Mouse (Mus musculus) intestine, embryonic 14.5 days (tissue): Measurements from ENCODE around the gene Dtl. TPM values are rescaled to one million over a fixed set of nuclear protein-coding genes. Genes with fewer than 3 reads are reported as not detected.

ENCODE experiments used
- ATAC-seq: fragments of 200-750 bp; cut with Nextera tagmentation; replicated peaks from 2 replicates; pipeline ENCODE4 v1.8.0; 2017; ENCODE audit warnings: low read depth, moderate number of reproducible peaks, moderate TSS enrichment, moderate library complexity; ENCODE audit not compliant: low FRiP score, low TSS enrichment
- DNase-seq: peaks from one replicate; pipeline ENCODE4 v3.0.0-alpha.2; 2018; ENCODE audit warnings: low spot score
- H3K27ac ChIP-seq: fragments of 300-500 bp; sonication (generic); 2 replicates; pipeline ENCODE4 v1.5.1; 2014; ENCODE audit warnings: low read depth, mild to moderate bottlenecking, control low read depth
- H3K27me3 ChIP-seq: fragments of 300-500 bp; sonication (generic); replicated peaks from 2 replicates; pipeline ENCODE4 v1.6.1; 2014; ENCODE audit warnings: low read length, control low read depth; ENCODE audit not compliant: control insufficient read depth, insufficient read depth
- H3K36me3 ChIP-seq: fragments of 300-500 bp; sonication (generic); 2 replicates; pipeline ENCODE4 v1.6.1; 2014; ENCODE audit warnings: low read length, control low read depth; ENCODE audit not compliant: control insufficient read depth, insufficient read depth
- H3K4me1 ChIP-seq: fragments of 300-500 bp; sonication (generic); replicated peaks from 2 replicates; pipeline ENCODE4 v1.6.1; 2014; ENCODE audit warnings: low read length, control low read depth, mixed read lengths; ENCODE audit not compliant: control insufficient read depth, insufficient read depth
- H3K4me2 ChIP-seq: fragments of 300-500 bp; sonication (generic); 2 replicates; pipeline ENCODE4 v1.6.1; 2014; ENCODE audit warnings: low read length
- H3K4me3 ChIP-seq: fragments of 300-500 bp; sonication (generic); 2 replicates; pipeline ENCODE4 v1.5.1; 2014; ENCODE audit warnings: low read depth, low read length, control low read depth, mixed read lengths
- H3K9ac ChIP-seq: fragments of 300-500 bp; sonication (generic); 2 replicates; pipeline ENCODE4 v1.6.1; 2014; ENCODE audit warnings: mild to moderate bottlenecking, low read length
- H3K9me3 ChIP-seq: fragments of 300-500 bp; sonication (generic); 2 replicates; pipeline ENCODE4 v1.6.1; 2016; ENCODE audit warnings: low read length, control low read depth; ENCODE audit not compliant: control insufficient read depth
- WGBS: fragments of 180-500 bp; shearing (Covaris S2); extraction: QIAGEN DNeasy Blood & Tissue Kit; methylation state at CpG from one replicate; pipeline ENCODE4 v1.1.7; 2014; 5-methylcytosine and 5-hydroxymethylcytosine counted together
- polyA plus RNA-seq: library from polyadenylated mRNA; unstranded; fragments of >200 nt; fragmentation: Nextera tagmentation; extraction: Ambion mirVana; gene quantifications from 2 replicates; pipeline ENCODE4 v1.2.1, GENCODE M21; 2014

Dtl gene
- polyA plus RNA-seq, 1 experiment from 2014 or later, result 53.0 TPM

- WGBS, result 88% methylated on average over 8 of the region's 8 CpGs
Measured at GRCm38 (mm10) chr1:191511503-191511902, 63.8 kb downstream of the Dtl start.

GRCm38 (mm10) chr1:191509865-191510264 is 65.5 kb downstream of the Dtl start:
- no peaks in the 10 kb centered on the region for H3K27me3 ChIP-seq
- no peak overlapping the region for H3K4me2 ChIP-seq
- no peaks in the 10 kb centered on the region for H3K36me3 ChIP-seq
- WGBS, result 77% methylated on average over 3 of the region's 3 CpGs
- DNase-seq (no peak), ATAC-seq (no peak)
- H3K27ac ChIP-seq, result no peak overlapping the region
- peaks cover 12% of the 10 kb centered on the region for H3K4me1 ChIP-seq
- H3K9ac ChIP-seq, result no peak overlapping the region
- no peaks in the 10 kb centered on the region for H3K9me3 ChIP-seq
- no peak overlapping the region for H3K4me3 ChIP-seq

More at GRCm38 (mm10) chr1:191511503-191511902, 63.8 kb downstream of the Dtl start:
- H3K27me3 ChIP-seq, result no peaks in the 10 kb centered on the region
- ATAC-seq, result no peak
- H3K9ac ChIP-seq, result no peak overlapping the region
- no peaks in the 10 kb centered on the region for H3K9me3 ChIP-seq
- DNase-seq, result no peak
- no peak overlapping the region for H3K4me3 ChIP-seq
- no peak overlapping the region for H3K4me2 ChIP-seq
- H3K4me1 ChIP-seq, result peaks cover 9% of the 10 kb centered on the region
- no peak overlapping the region for H3K27ac ChIP-seq
- H3K36me3 ChIP-seq, result no peaks in the 10 kb centered on the region

GRCm38 (mm10) chr1:191509131-191509530 is 66.2 kb downstream of the Dtl start:
- H3K36me3 ChIP-seq, result no peaks in the 10 kb centered on the region
- no peaks in the 10 kb centered on the region for H3K27me3 ChIP-seq
- H3K4me3 ChIP-seq, result no peak overlapping the region
- H3K4me2 ChIP-seq, result no peak overlapping the region
- DNase-seq (no peak), ATAC-seq (no peak)
- H3K4me1 ChIP-seq, result peaks cover 12% of the 10 kb centered on the region
- H3K9me3 ChIP-seq, result no peaks in the 10 kb centered on the region
- no peak overlapping the region for H3K27ac ChIP-seq
- no peak overlapping the region for H3K9ac ChIP-seq
- WGBS, result 84% methylated on average over 6 of the region's 6 CpGs

GRCm38 (mm10) chr1:191506791-191507190 is 68.6 kb downstream of the Dtl start:
- 0 out of 2 replicates have a peak overlapping the region, but pooled peaks have one; percentile 22 for H3K27ac ChIP-seq
- DNase-seq (no peak), ATAC-seq (no peak)
- H3K4me1 ChIP-seq, result peaks cover 12% of the 10 kb centered on the region
- no peaks in the 10 kb centered on the region for H3K9me3 ChIP-seq
- H3K4me2 ChIP-seq, result no peak overlapping the region
- 9% methylated on average over 1 of the region's 1 CpGs for WGBS
- no peak overlapping the region for H3K9ac ChIP-seq
- no peaks in the 10 kb centered on the region for H3K36me3 ChIP-seq
- H3K4me3 ChIP-seq, result no peak overlapping the region
- H3K27me3 ChIP-seq, result no peaks in the 10 kb centered on the region

- H3K36me3 ChIP-seq, result no peaks in the 10 kb centered on the region
- no peak for DNase-seq
- no peaks in the 10 kb centered on the region for H3K9me3 ChIP-seq
- H3K4me2 ChIP-seq, result no peak overlapping the region
- no peak overlapping the region for H3K27ac ChIP-seq
- no peaks in the 10 kb centered on the region; the same call in 1 of the 2 replicates for H3K4me1 ChIP-seq
- no peak overlapping the region for H3K4me3 ChIP-seq
- H3K27me3 ChIP-seq, result no peaks in the 10 kb centered on the region
- H3K9ac ChIP-seq, result no peak overlapping the region
- WGBS, result 94% methylated on average over 6 of the region's 6 CpGs
- ATAC-seq, result no peak
Measured at GRCm38 (mm10) chr1:191499666-191500065, 75.7 kb downstream of the Dtl start.

- 76% methylated on average over 14 of the region's 14 CpGs for WGBS
Measured at GRCm38 (mm10) chr1:191498271-191498955, 76.9 kb downstream of the Dtl start.

GRCm38 (mm10) chr1:191496676-191497075 is 78.7 kb downstream of the Dtl start:
- no peak overlapping the region for H3K9ac ChIP-seq
- ATAC-seq (no peak), DNase-seq (no peak)
- no peaks in the 10 kb centered on the region for H3K9me3 ChIP-seq
- no peak overlapping the region for H3K27ac ChIP-seq
- no peaks in the 10 kb centered on the region for H3K36me3 ChIP-seq
- H3K4me3 ChIP-seq, result no peak overlapping the region
- WGBS, result 81% methylated on average over 1 of the region's 1 CpGs
- H3K4me2 ChIP-seq, result no peak overlapping the region
- H3K4me1 ChIP-seq, result no peaks in the 10 kb centered on the region; the same call in 1 of the 2 replicates
- no peaks in the 10 kb centered on the region for H3K27me3 ChIP-seq

More at GRCm38 (mm10) chr1:191498271-191498955, 76.9 kb downstream of the Dtl start:
- no peak overlapping the region for H3K4me2 ChIP-seq
- no peak overlapping the region for H3K27ac ChIP-seq
- no peaks in the 10 kb centered on the region for H3K27me3 ChIP-seq
- no peak overlapping the region for H3K4me3 ChIP-seq
- no peaks in the 10 kb centered on the region; the same call in 1 of the 2 replicates for H3K4me1 ChIP-seq
- H3K9me3 ChIP-seq, result no peaks in the 10 kb centered on the region
- no peaks in the 10 kb centered on the region for H3K36me3 ChIP-seq
- no peak for DNase-seq
- H3K9ac ChIP-seq, result no peak overlapping the region
- no peak for ATAC-seq

GRCm38 (mm10) chr1:191495051-191495467 is 80.3 kb downstream of the Dtl start:
- ATAC-seq, result no peak
- no peak overlapping the region for H3K9ac ChIP-seq
- no peak overlapping the region for H3K4me2 ChIP-seq
- H3K36me3 ChIP-seq, result no peaks in the 10 kb centered on the region
- DNase-seq, result no peak
- 44% methylated on average over 10 of the region's 10 CpGs for WGBS
- H3K4me3 ChIP-seq, result no peak overlapping the region
- H3K27ac ChIP-seq, result no peak overlapping the region
- no peaks in the 10 kb centered on the region; the same call in 1 of the 2 replicates for H3K4me1 ChIP-seq
- H3K27me3 ChIP-seq, result no peaks in the 10 kb centered on the region
- no peaks in the 10 kb centered on the region for H3K9me3 ChIP-seq

GRCm38 (mm10) chr1:191494303-191494655 is 81.1 kb downstream of the Dtl start:
- Histone ChIP-seq H3K9me3 (no peaks in the 10 kb centered on the region), H3K9ac (no peak overlapping the region), H3K4me1 (no peaks in the 10 kb centered on the region; the same call in 1 of the 2 replicates), H3K4me2 (no peak overlapping the region), H3K36me3 (no peaks in the 10 kb centered on the region), H3K27me3 (no peaks in the 10 kb centered on the region), H3K4me3 (no peak overlapping the region), H3K27ac (no peak overlapping the region)
- DNase-seq (no peak), ATAC-seq (no peak)
- WGBS, result 69% methylated on average over 2 of the region's 2 CpGs
